Mouse (Mus musculus) layer of hippocampus, adult 2 months (tissue): ENCODE data around the gene Mdm2. TPM values are rescaled to one million over a fixed set of nuclear protein-coding genes. Genes with fewer than 3 reads are reported as not detected.

Experiments
- DNase-seq, 2 experiments: peaks; one replicate each; pipeline ENCODE4 v3.0.0; 2022; ENCODE audit warnings: low spot score in 2 of 2
- H3K27ac ChIP-seq: fragments of 200-600 bp; 2 replicates; pipeline ENCODE4 v1.8.1; 2022
- H3K4me3 ChIP-seq: fragments of 200-600 bp; 2 replicates; pipeline ENCODE4 v1.8.1; 2022; ENCODE audit warnings: mild to moderate bottlenecking
- CTCF ChIP-seq: fragments of 200-600 bp; conservative IDR thresholded peaks from 2 replicates; pipeline ENCODE4 v1.8.1; 2022; ENCODE audit warnings: antibody characterized with exemption, mild to moderate bottlenecking, moderate library complexity
- total RNA-seq, 2 experiments: library from RNA; stranded (reverse); gene quantifications; 2 replicates each; pipeline ENCODE4 v1.2.3; 2021

Mdm2 gene
- total RNA-seq, 2 experiments from 2014 or later = 55.1 to 66.0 TPM

DNA sequence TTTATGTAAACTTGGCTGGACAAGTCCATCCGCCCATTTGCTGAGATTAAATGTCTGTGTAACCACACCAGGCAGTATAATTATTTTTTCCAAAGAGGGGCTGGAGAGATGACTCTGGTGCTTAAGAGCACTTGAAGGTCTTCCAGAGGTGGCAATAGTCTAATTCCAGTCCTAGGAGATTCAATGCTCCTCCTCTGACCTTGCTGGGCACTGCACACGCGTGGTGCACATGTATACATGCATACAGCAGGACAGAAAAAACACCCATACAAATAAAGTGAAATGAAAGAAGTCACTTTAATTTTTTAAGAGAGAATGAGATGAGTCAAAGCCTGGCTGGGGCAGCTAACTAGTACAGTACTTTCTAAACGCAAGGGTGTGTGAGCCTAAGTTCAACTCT is 10.6 kb downstream of the Mdm2 start:
- DNase-seq = no peak
- no peak for TF ChIP-seq CTCF

DNA sequence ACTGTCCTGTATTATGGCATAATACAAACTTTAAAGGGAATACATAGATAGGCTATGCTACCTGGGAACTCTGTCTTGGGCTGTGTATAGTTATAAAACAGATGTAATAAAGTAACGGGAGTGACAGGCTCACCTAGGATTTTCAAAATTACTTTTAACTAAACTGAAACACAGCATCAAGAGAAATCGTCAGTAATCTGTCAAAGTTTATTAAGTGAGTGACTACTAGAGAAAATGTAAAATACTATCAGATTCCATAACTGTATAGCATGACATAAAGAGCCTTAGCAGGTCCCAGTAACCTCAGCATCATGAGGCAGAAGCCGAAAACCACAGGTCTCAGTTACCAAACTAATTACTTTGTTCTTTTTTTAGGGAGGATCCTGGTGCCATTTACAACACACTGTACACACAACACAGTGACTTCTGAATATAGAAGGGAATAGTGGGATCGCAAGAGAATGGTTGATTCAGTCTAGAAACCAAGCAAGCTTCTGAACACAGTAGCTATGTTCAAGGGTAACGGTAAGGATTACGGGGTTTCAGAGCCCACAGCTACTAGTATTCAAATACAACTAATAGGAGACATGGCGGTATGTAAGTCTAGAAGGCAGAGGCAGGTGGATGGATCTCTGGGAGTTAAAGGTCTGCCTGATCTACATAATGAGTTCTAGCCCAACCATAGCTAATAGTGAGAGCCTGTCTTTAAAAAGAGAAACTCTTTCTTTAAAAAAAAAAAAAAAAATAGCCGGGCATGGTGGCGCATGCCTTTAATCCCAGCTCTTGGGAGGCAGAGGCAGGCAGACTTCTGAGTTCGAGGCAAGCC is 12.0 kb downstream of the Mdm2 start:
- no peak for TF ChIP-seq CTCF
- no peak overlapping the region for H3K4me3 ChIP-seq
- H3K27ac ChIP-seq = no peak overlapping the region
- no peak for DNase-seq

More for the DNA sequence above, 10.6 kb downstream of the Mdm2 start:
- Histone ChIP-seq H3K4me3 (no peak overlapping the region), H3K27ac (no peak overlapping the region)

GRCm38 (mm10) chr10:117697561-117698115 is 12.9 kb downstream of the Mdm2 start:
- no peak for DNase-seq
- H3K4me3 ChIP-seq = no peak overlapping the region
- no peak for TF ChIP-seq CTCF
- H3K27ac ChIP-seq = no peak overlapping the region

DNA sequence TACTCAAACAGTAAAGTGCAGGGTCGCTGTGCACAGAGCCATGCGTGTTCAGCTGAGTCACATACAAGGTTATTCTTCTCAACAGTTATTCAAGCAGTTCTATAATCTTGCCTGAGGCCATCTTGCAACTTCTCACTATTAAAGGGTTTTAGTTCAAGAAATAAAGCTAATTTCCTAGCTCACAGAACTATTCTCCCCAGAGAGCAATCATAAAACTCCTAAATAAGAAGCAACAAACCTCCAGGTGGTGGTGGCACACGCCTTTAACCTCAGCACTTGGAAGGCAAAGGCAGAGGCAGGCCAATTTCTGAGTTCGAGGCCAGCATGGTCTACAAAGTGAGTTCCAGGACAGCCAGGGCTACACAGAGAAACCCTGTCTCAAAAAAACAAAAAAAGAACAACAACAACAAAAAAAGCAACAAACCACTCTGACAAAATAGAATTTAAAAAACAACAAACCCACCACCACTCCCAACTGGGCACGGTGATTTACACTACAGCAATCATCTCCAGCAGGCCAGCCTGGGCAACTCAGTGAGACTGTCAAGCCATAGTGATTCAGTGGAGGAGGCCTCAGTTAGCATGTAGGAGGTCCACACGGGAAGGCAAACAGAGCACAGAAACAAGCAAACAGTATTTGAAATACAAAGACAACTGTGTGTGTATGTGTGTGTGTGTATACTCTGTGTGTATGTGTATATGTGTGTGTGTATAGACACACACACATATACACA is 13.6 kb downstream of the Mdm2 start:
- H3K27ac ChIP-seq = no peak overlapping the region
- no peak for DNase-seq
- H3K4me3 ChIP-seq = no peak overlapping the region
- TF ChIP-seq CTCF = no peak

GRCm38 (mm10) chr10:117696021-117696826 is 14.3 kb downstream of the Mdm2 start:
- Histone ChIP-seq H3K4me3 (no peak overlapping the region), H3K27ac (no peak overlapping the region)
- TF ChIP-seq CTCF = no peak
- DNase-seq = no peak

- no peak for DNase-seq
- TF ChIP-seq CTCF = no peak
- no peak overlapping the region for H3K4me3 ChIP-seq
- H3K27ac ChIP-seq = no peak overlapping the region
Measured at GRCm38 (mm10) chr10:117695605-117696004, 15.0 kb downstream of the Mdm2 start.

DNA sequence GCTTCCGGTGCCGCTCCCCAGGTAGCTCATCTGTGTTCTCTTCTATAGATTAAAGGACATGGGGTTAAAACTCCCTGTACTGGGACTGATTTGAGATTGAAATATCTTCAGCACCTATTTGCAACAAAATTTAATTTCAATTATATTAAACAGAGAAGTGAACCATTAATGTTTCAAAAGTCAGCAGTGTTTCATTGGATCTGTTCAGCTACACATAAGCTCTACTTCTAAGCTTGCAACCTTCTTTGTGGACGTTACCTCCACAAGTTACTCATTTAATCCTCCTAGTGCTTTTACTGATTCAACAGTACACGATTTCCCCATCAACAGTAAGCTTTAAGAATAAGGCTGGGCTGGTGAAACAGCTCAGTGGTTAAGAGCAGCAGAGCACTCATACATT is 15.5 kb downstream of the Mdm2 start:
- Histone ChIP-seq H3K27ac (no peak overlapping the region), H3K4me3 (no peak overlapping the region)
- DNase-seq = no peak
- TF ChIP-seq CTCF = no peak

- no peak overlapping the region for H3K27ac ChIP-seq
- H3K4me3 ChIP-seq = no peak overlapping the region
- no peak for DNase-seq
- no peak for TF ChIP-seq CTCF
Measured at GRCm38 (mm10) chr10:117694255-117694953, 16.2 kb downstream of the Mdm2 start.

DNA sequence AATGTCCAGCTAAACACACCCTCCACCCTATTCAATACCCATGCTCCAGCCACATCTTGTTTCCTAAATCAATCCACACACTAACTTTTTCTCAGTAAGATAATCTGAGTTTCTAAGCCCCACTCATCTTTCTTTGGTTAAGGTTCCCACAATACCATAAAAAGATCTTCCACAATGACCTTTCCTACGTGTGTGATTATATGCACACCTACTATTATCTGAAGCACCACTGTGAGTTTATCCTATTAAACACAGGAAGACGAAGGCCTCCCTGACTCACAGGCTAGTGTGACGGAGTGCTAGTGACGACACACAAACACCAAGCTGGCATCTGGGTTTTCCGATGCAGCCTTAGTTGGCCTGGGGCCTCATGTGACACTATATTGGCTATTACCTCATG is 17.6 kb downstream of the Mdm2 start:
- H3K27ac ChIP-seq = no peak overlapping the region
- H3K4me3 ChIP-seq = no peak overlapping the region
- TF ChIP-seq CTCF = no peak
- DNase-seq = no peak

- Histone ChIP-seq H3K4me3 (no peak overlapping the region), H3K27ac (no peak overlapping the region)
- no peak for DNase-seq
- TF ChIP-seq CTCF = peak; percentile 66
Measured at GRCm38 (mm10) chr10:117692173-117692572, 18.4 kb downstream of the Mdm2 start.

- H3K27ac ChIP-seq = no peak overlapping the region
- no peak overlapping the region for H3K4me3 ChIP-seq
- TF ChIP-seq CTCF = no peak
- DNase-seq = no peak
Measured at GRCm38 (mm10) chr10:117691389-117691968, 19.1 kb downstream of the Mdm2 start.

DNA sequence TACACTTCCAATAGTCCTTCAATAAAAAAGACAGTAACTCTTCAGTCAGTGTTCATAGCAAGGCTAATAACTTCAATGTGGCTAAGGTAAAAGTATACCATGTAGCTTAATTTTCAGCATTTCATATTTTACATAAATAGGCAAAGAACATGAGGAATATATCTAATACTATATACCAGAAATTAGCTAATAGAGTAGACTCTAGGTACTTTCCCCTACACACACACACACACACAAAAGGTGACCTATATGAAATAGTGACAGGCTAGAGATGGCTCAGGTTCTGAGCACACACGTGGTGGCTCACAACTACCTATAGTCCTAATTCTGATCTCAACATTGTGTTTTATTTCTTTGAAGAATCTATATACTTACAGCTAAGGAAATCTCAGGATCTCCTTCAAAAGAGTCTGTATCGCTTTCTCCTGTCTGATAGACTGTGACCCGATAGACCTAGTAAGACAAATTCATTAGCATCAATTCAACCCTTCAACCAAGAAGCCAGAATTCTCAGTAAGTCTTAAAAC is 19.7 kb downstream of the Mdm2 start:
- no peak overlapping the region for H3K27ac ChIP-seq
- no peak overlapping the region for H3K4me3 ChIP-seq
- no peak for TF ChIP-seq CTCF
- no peak for DNase-seq
